Mouse (Mus musculus) myocyte (in vitro differentiated cells): ENCODE results near the gene Wnk1.
A peak's percentile ranks its signal among the peaks of the same experiment; 100 is the strongest.

ENCODE experiments used
- CEBPB ChIP-seq: IDR thresholded peaks from 2 replicates; pipeline ENCODE4 v1.6.1; 2011; ENCODE audit warnings: mild to moderate bottlenecking, moderate library complexity; ENCODE audit not compliant: poor library complexity, insufficient read depth, severe bottlenecking
- E2F4 ChIP-seq: IDR thresholded peaks from one replicate; pipeline ENCODE4 v1.6.1; 2011; ENCODE audit warnings: mild to moderate bottlenecking, control low read depth, moderate library complexity; ENCODE audit not compliant: insufficient read depth
- MAX ChIP-seq: IDR thresholded peaks from one replicate; pipeline ENCODE4 v1.6.1; 2011; ENCODE audit warnings: low read depth, mild to moderate bottlenecking, control low read depth
- MYOD1 ChIP-seq, 3 experiments: IDR thresholded peaks; one replicate each; pipeline ENCODE4 v1.6.1; 2011; ENCODE audit warnings: control low read depth in 2 of 3, low read depth in 2 of 3, mild to moderate bottlenecking in 2 of 3, moderate library complexity in 1 of 3; ENCODE audit not compliant: insufficient read length in 2 of 3, control insufficient read depth in 1 of 3
- MYOG ChIP-seq, 3 experiments: IDR thresholded peaks; one replicate each; pipeline ENCODE4 v1.6.1; 2011; ENCODE audit warnings: control low read depth in 2 of 3, low read depth in 2 of 3, mild to moderate bottlenecking in 2 of 3; ENCODE audit not compliant: insufficient read length in 2 of 3, control insufficient read depth in 1 of 3, insufficient read depth in 1 of 3
- POLR2A ChIP-seq: IDR thresholded peaks from one replicate; pipeline ENCODE4 v1.6.1; 2011; ENCODE audit warnings: low read depth, mild to moderate bottlenecking, control low read depth, moderate library complexity; ENCODE audit not compliant: insufficient read length
- POLR2AphosphoS2 ChIP-seq: IDR thresholded peaks from one replicate; pipeline ENCODE4 v1.6.1; 2011; ENCODE audit warnings: low read depth, control low read depth; ENCODE audit not compliant: insufficient read length
- REST ChIP-seq: IDR thresholded peaks from one replicate; pipeline ENCODE4 v1.6.1; 2011; ENCODE audit warnings: mild to moderate bottlenecking, control low read depth, moderate library complexity; ENCODE audit not compliant: insufficient read depth, insufficient read length
- SRF ChIP-seq: IDR thresholded peaks from one replicate; pipeline ENCODE4 v1.6.1; 2011; ENCODE audit warnings: low read depth; ENCODE audit not compliant: control insufficient read depth, insufficient read length
- TCF12 ChIP-seq: IDR thresholded peaks from one replicate; pipeline ENCODE4 v1.6.1; 2011; ENCODE audit warnings: mild to moderate bottlenecking, control low read depth; ENCODE audit not compliant: poor library complexity, insufficient read depth, severe bottlenecking
- TCF3 ChIP-seq: IDR thresholded peaks from one replicate; pipeline ENCODE4 v1.6.1; 2011; ENCODE audit warnings: low read depth, control low read depth; ENCODE audit not compliant: insufficient read length
- USF1 ChIP-seq: IDR thresholded peaks from one replicate; pipeline ENCODE4 v1.6.1; 2011; ENCODE audit warnings: low read depth, mild to moderate bottlenecking, control low read depth, moderate library complexity

- TF ChIP-seq POLR2A, result no peak
- TF ChIP-seq USF1, result no peak
- TF ChIP-seq MAX, result no peak
- no peak for TF ChIP-seq TCF12
- TF ChIP-seq CEBPB, result no peak
- no peak for TF ChIP-seq TCF3
- peak; percentile 31 for TF ChIP-seq POLR2AphosphoS2
- TF ChIP-seq MYOG (IDR thresholded peaks at IDR 0.05; ENCODE audit: control insufficient read depth in 1 of 3, insufficient read depth in 1 of 3, insufficient read length in 2 of 3, low read depth in 2 of 3), result no peak
- no peak for TF ChIP-seq REST
- TF ChIP-seq MYOD1 (IDR thresholded peaks at IDR 0.05; ENCODE audit: control insufficient read depth in 1 of 3, insufficient read length in 2 of 3, low read depth in 2 of 3), result peak in 1 of 3 experiments; percentile 6
- no peak for TF ChIP-seq E2F4
- no peak for TF ChIP-seq SRF
These were observed 119.8 kb downstream of the Wnk1 start for GRCm38 (mm10) chr6:119918561-119919181.
